Mouse (Mus musculus): ENCODE data around the gene Bcar3.

- TF ChIP-seq CTCF (IDR thresholded peaks at IDR 0.05; ENCODE audit: borderline replicate concordance, control insufficient read depth, extremely low read depth, insufficient read depth, low read length, poor library complexity) (no peak), POLR2A (IDR thresholded peaks at IDR 0.05; ENCODE audit: control insufficient read depth, extremely low read depth, insufficient read depth, low read length, poor library complexity) (no peak)
Measured at GRCm38 (mm10) chr3:122477541-122477940, 183.6 kb downstream of the Bcar3 start.
